8 mouse cellular contexts compared by ENCODE assay signal in the genomic region with DNA sequence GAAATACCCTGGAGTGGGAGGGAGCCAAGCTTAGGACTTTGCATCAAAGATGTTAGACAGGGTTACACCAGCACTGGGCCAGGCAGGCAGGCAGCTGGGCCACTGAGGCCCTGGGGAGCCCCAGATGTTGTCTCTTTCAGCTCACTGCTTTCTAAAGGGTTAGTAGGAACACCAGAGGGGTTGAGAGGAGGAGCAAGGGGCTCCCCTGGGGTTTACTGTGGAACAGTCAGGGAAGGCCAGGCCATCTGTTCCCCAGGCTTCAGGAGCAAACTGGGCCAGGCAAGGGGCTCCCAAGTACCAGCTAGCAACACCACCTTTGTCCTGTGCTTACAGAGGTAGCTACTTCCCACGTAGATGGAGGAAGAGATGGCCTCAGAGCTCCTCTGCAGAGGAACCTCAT. TPM values are rescaled to one million over a fixed set of nuclear protein-coding genes. Genes with fewer than 3 reads are reported as not detected.
DNase-seq lines count a peak whose midpoint lies in the region; ATAC-seq lines count a peak whose summit lies in the region.

No protein-coding gene starts in this region.

- H3K9me3 ChIP-seq in midbrain, embryonic 10.5 days (replicated peaks), result no peaks in the 10 kb centered on the region
- H3K9me3 ChIP-seq in midbrain, embryonic 16.5 days (replicated peaks; ENCODE audit: control insufficient read depth, low read length, poor library complexity, severe bottlenecking), result no peaks in the 10 kb centered on the region
- H3K9me3 ChIP-seq in intestine, embryonic 14.5 days (ENCODE audit: control insufficient read depth, low read length), result no peaks in the 10 kb centered on the region
- H3K9me3 ChIP-seq in stomach, embryonic 14.5 days (ENCODE audit: control insufficient read depth, low read depth, low read length), result no peaks in the 10 kb centered on the region

- intact Hi-C loops in left cerebral cortex, postnatal 25 days (cut with DNase I), result no loop called here

- peak overlapping the region; percentile 72 for H3K27ac ChIP-seq in midbrain, embryonic 10.5 days (replicated peaks)
- no peak overlapping the region for H3K27ac ChIP-seq in midbrain, embryonic 16.5 days (ENCODE audit: low read length)
- peak overlapping the region; percentile 67 for H3K27ac ChIP-seq in intestine, embryonic 14.5 days (ENCODE audit: low read depth)
- H3K27ac ChIP-seq in stomach, embryonic 14.5 days (ENCODE audit: low read length), result peak overlapping the region; percentile 58; the same call in 1 of the 2 replicates

- DNase-seq in cerebellum, adult 9-11 months, result peak; percentile 41
- no peak for DNase-seq in cerebellum, adult 11 months
- DNase-seq in midbrain, embryonic 10.5 days (ENCODE audit: low spot score), result no peak
- no peak for DNase-seq in intestine, embryonic 14.5 days (ENCODE audit: low spot score)
- DNase-seq in thymus, postnatal 36 days, result no peak
- DNase-seq in left cerebral cortex, postnatal 25 days (ENCODE audit: low spot score in 2 of 2), result no peak

- H3K4me3 ChIP-seq in midbrain, embryonic 10.5 days, result no peak overlapping the region
- H3K4me3 ChIP-seq in midbrain, embryonic 16.5 days (ENCODE audit: low read depth, low read length), result no peak overlapping the region
- H3K4me3 ChIP-seq in intestine, embryonic 14.5 days (ENCODE audit: low read depth, low read length), result no peak overlapping the region
- no peak overlapping the region for H3K4me3 ChIP-seq in stomach, embryonic 14.5 days (ENCODE audit: low read depth, low read length)

- no peaks in the 10 kb centered on the region for H3K27me3 ChIP-seq in midbrain, embryonic 10.5 days (ENCODE audit: low read depth, poor library complexity, severe bottlenecking)
- H3K27me3 ChIP-seq in midbrain, embryonic 16.5 days (ENCODE audit: control insufficient read depth, insufficient read depth, low read depth, low read length), result no peaks in the 10 kb centered on the region
- no peaks in the 10 kb centered on the region for H3K27me3 ChIP-seq in intestine, embryonic 14.5 days (replicated peaks; ENCODE audit: control insufficient read depth, insufficient read depth, low read length)
- H3K27me3 ChIP-seq in stomach, embryonic 14.5 days (ENCODE audit: control insufficient read depth, insufficient read depth, low read length), result no peaks in the 10 kb centered on the region

- 46% methylated on average over 1 of the region's 1 CpGs for WGBS in midbrain, embryonic 10.5 days
- 40% methylated on average over 1 of the region's 1 CpGs for WGBS in midbrain, embryonic 16.5 days
- 57% methylated on average over 1 of the region's 1 CpGs for WGBS in intestine, embryonic 14.5 days
- WGBS in stomach, embryonic 14.5 days, result 61% methylated on average over 1 of the region's 1 CpGs

- no peak for ATAC-seq in midbrain, embryonic 16.5 days
- ATAC-seq in intestine, embryonic 14.5 days (replicated peaks; ENCODE audit: low FRiP score, low TSS enrichment, low read depth), result no peak
- ATAC-seq in stomach, embryonic 14.5 days (ENCODE audit: insufficient number of reproducible peaks, insufficient read depth, low FRiP score, low read depth), result no peak

- no peak overlapping the region for H3K4me2 ChIP-seq in midbrain, embryonic 16.5 days (ENCODE audit: low read length)
- H3K4me2 ChIP-seq in intestine, embryonic 14.5 days (ENCODE audit: low read length), result no peak overlapping the region
- H3K4me2 ChIP-seq in stomach, embryonic 14.5 days (replicated peaks; ENCODE audit: low read depth, low read length), result no peak overlapping the region

- no peaks in the 10 kb centered on the region for H3K36me3 ChIP-seq in midbrain, embryonic 10.5 days
- H3K36me3 ChIP-seq in midbrain, embryonic 16.5 days (ENCODE audit: control insufficient read depth, insufficient read depth, low read length), result no peaks in the 10 kb centered on the region
- no peaks in the 10 kb centered on the region for H3K36me3 ChIP-seq in intestine, embryonic 14.5 days (ENCODE audit: control insufficient read depth, insufficient read depth, low read length)
- no peaks in the 10 kb centered on the region for H3K36me3 ChIP-seq in stomach, embryonic 14.5 days (ENCODE audit: control insufficient read depth, insufficient read depth, low read length)

- H3K4me1 ChIP-seq in midbrain, embryonic 10.5 days, result peaks cover 49% of the 10 kb centered on the region
- H3K4me1 ChIP-seq in midbrain, embryonic 16.5 days (ENCODE audit: control insufficient read depth, insufficient read depth, low read length), result peaks cover 17% of the 10 kb centered on the region
- peaks cover 35% of the 10 kb centered on the region for H3K4me1 ChIP-seq in intestine, embryonic 14.5 days (replicated peaks; ENCODE audit: control insufficient read depth, insufficient read depth, low read length)
- H3K4me1 ChIP-seq in stomach, embryonic 14.5 days (ENCODE audit: control insufficient read depth, insufficient read depth, low read length), result peaks cover 42% of the 10 kb centered on the region

- no peak overlapping the region for H3K9ac ChIP-seq in midbrain, embryonic 16.5 days (ENCODE audit: low read depth, low read length)
- H3K9ac ChIP-seq in intestine, embryonic 14.5 days (ENCODE audit: low read length), result peak overlapping the region; percentile 8; the same call in 1 of the 2 replicates
- H3K9ac ChIP-seq in stomach, embryonic 14.5 days (replicated peaks; ENCODE audit: low read depth, low read length), result no peak overlapping the region

RNA-seq across cellular contexts. Expression of gene Ptma, which starts 27.9 kb away (rescaled TPM):
- polyA plus RNA-seq in midbrain, embryonic 10.5 days (2016; fragmentation: Nextera tagmentation; extraction: Ambion mirVana), result 2,732 and 2,904 TPM in 2 replicates
- 1,375 and 1,671 TPM in 2 replicates for polyA plus RNA-seq in midbrain, embryonic 16.5 days (2015; fragmentation: Nextera tagmentation; extraction: Ambion mirVana)
- 2,795 and 2,826 TPM in 2 replicates for polyA plus RNA-seq in intestine, embryonic 14.5 days (2014; fragmentation: Nextera tagmentation; extraction: Ambion mirVana)
- polyA plus RNA-seq in stomach, embryonic 14.5 days (2014; fragmentation: Nextera tagmentation; extraction: Ambion mirVana), result 2,677 and 2,766 TPM in 2 replicates
- total RNA-seq in left cerebral cortex, postnatal 25 days (2021), result 100 to 1,000 TPM; 359 to 366 TPM
